Mouse (Mus musculus) forebrain, embryonic 11.5 days (tissue): ENCODE results near the gene Fam240a. TPM values are rescaled to one million over a fixed set of nuclear protein-coding genes. Genes with fewer than 3 reads are reported as not detected.

ENCODE experiments used
- ATAC-seq: fragments of 200-750 bp; cut with Nextera tagmentation; replicated peaks from 2 replicates; pipeline ENCODE4 v1.8.0; 2017; ENCODE audit warnings: moderate TSS enrichment; ENCODE audit not compliant: low FRiP score
- DNase-seq: peaks from one replicate; pipeline ENCODE4 v3.0.0-alpha.2; 2017; ENCODE audit warnings: low spot score
- H3K27ac ChIP-seq: fragments of 300-500 bp; sonication (generic); 2 replicates; pipeline ENCODE4 v1.5.1; 2014; ENCODE audit warnings: low read depth, low read length
- H3K27me3 ChIP-seq: fragments of 300-500 bp; sonication (generic); 2 replicates; pipeline ENCODE4 v1.6.1; 2014; ENCODE audit warnings: mild to moderate bottlenecking, low read length, mixed read lengths; ENCODE audit not compliant: control insufficient read depth, insufficient read depth
- H3K36me3 ChIP-seq: fragments of 300-500 bp; sonication (generic); 2 replicates; pipeline ENCODE4 v1.6.1; 2014; ENCODE audit warnings: mild to moderate bottlenecking, low read length, moderate library complexity, mixed read lengths; ENCODE audit not compliant: control insufficient read depth, insufficient read depth
- H3K4me1 ChIP-seq: fragments of 300-500 bp; sonication (generic); replicated peaks from 2 replicates; pipeline ENCODE4 v1.6.1; 2014; ENCODE audit warnings: low read length, mixed read lengths; ENCODE audit not compliant: control insufficient read depth, insufficient read depth
- H3K4me2 ChIP-seq: fragments of 300-500 bp; sonication (generic); 2 replicates; pipeline ENCODE4 v1.6.1; 2014; ENCODE audit warnings: low read depth, mild to moderate bottlenecking, low read length, moderate library complexity, mixed read lengths; ENCODE audit not compliant: severe bottlenecking
- H3K4me3 ChIP-seq: fragments of 300-500 bp; sonication (generic); 2 replicates; pipeline ENCODE4 v1.5.1; 2014; ENCODE audit warnings: low read depth, low read length
- H3K9ac ChIP-seq: fragments of 300-500 bp; sonication (generic); 2 replicates; pipeline ENCODE4 v1.6.1; 2014; ENCODE audit warnings: low read length
- H3K9me3 ChIP-seq: fragments of 300-500 bp; sonication (generic); 2 replicates; pipeline ENCODE4 v1.6.1; 2016; ENCODE audit warnings: low read length, mixed read lengths; ENCODE audit not compliant: control insufficient read depth
- WGBS: fragments of 180-500 bp; shearing (Covaris S2); extraction: QIAGEN DNeasy Blood & Tissue Kit; methylation state at CpG from one replicate; pipeline ENCODE4 v1.1.7; 2014; 5-methylcytosine and 5-hydroxymethylcytosine counted together
- polyA plus RNA-seq: library from polyadenylated mRNA; unstranded; fragments of >200 nt; fragmentation: Nextera tagmentation; extraction: Ambion mirVana; gene quantifications from 2 replicates; pipeline ENCODE4 v1.2.1, GENCODE M21; 2014

The Fam240a gene
- polyA plus RNA-seq, 1 experiment from 2014 or later = not detected

GRCm38 (mm10) chr9:110954681-110955445 is 38.2 kb upstream of the Fam240a start:
- DNase-seq (no peak), ATAC-seq (no peak; the same call in 1 of the 2 replicates)
- H3K9ac ChIP-seq = no peak overlapping the region
- 0 out of 2 replicates have a peak, but pooled peaks cover 2% of the 10 kb centered on the region for H3K4me1 ChIP-seq
- no peaks in the 10 kb centered on the region for H3K9me3 ChIP-seq
- H3K4me3 ChIP-seq = no peak overlapping the region
- 60% methylated on average over 2 of the region's 2 CpGs for WGBS
- H3K27me3 ChIP-seq = peaks cover 11% of the 10 kb centered on the region; the same call in 1 of the 2 replicates
- no peak overlapping the region for H3K27ac ChIP-seq
- no peaks in the 10 kb centered on the region for H3K36me3 ChIP-seq
- no peak overlapping the region for H3K4me2 ChIP-seq

GRCm38 (mm10) chr9:110953550-110954461 is 37.1 kb upstream of the Fam240a start:
- H3K4me2 ChIP-seq = peak overlapping the region; percentile 94
- 1% methylated on average over 44 of the region's 44 CpGs for WGBS
- H3K9ac ChIP-seq = peak overlapping the region; percentile 65
- 0 out of 2 replicates have a peak, but pooled peaks cover 2% of the 10 kb centered on the region for H3K4me1 ChIP-seq
- H3K27ac ChIP-seq = no peak overlapping the region
- ATAC-seq = peak; percentile 66
- peak; percentile 76 for DNase-seq
- no peaks in the 10 kb centered on the region for H3K36me3 ChIP-seq
- no peaks in the 10 kb centered on the region for H3K9me3 ChIP-seq
- peak overlapping the region; percentile 52 for H3K4me3 ChIP-seq
- peaks cover 11% of the 10 kb centered on the region; the same call in 1 of the 2 replicates for H3K27me3 ChIP-seq

GRCm38 (mm10) chr9:110952931-110953549 is 36.4 kb upstream of the Fam240a start:
- peak overlapping the region; percentile 94 for H3K4me2 ChIP-seq
- H3K27ac ChIP-seq = no peak overlapping the region
- H3K9ac ChIP-seq = peak overlapping the region; percentile 65
- H3K4me3 ChIP-seq = peak overlapping the region; percentile 52
- H3K9me3 ChIP-seq = no peaks in the 10 kb centered on the region
- H3K4me1 ChIP-seq = 0 out of 2 replicates have a peak, but pooled peaks cover 2% of the 10 kb centered on the region
- ATAC-seq (no peak), DNase-seq (no peak)
- H3K36me3 ChIP-seq = no peaks in the 10 kb centered on the region
- 47% methylated on average over 5 of the region's 5 CpGs for WGBS
- peaks cover 11% of the 10 kb centered on the region; the same call in 1 of the 2 replicates for H3K27me3 ChIP-seq

GRCm38 (mm10) chr9:110952398-110952797 is 35.7 kb upstream of the Fam240a start:
- H3K9me3 ChIP-seq = no peaks in the 10 kb centered on the region
- no peak overlapping the region for H3K9ac ChIP-seq
- H3K4me2 ChIP-seq = no peak overlapping the region
- H3K27ac ChIP-seq = no peak overlapping the region
- no peaks in the 10 kb centered on the region for H3K36me3 ChIP-seq
- ATAC-seq (no peak), DNase-seq (no peak)
- no peak overlapping the region for H3K4me3 ChIP-seq
- WGBS = 62% methylated on average over 6 of the region's 6 CpGs
- peaks cover 11% of the 10 kb centered on the region; the same call in 1 of the 2 replicates for H3K27me3 ChIP-seq
- H3K4me1 ChIP-seq = peaks cover 7% of the 10 kb centered on the region

GRCm38 (mm10) chr9:110951866-110952265 is 35.2 kb upstream of the Fam240a start:
- no peak overlapping the region for H3K9ac ChIP-seq
- 96% methylated on average over 13 of the region's 13 CpGs for WGBS
- peaks cover 12% of the 10 kb centered on the region; the same call in 1 of the 2 replicates for H3K27me3 ChIP-seq

GRCm38 (mm10) chr9:110951397-110951796 is 34.7 kb upstream of the Fam240a start, which contains the start of gene Lrrc2:
TSS of gene Lrrc2 (plus strand) at chr9:110951545.
- no peaks in the 10 kb centered on the region for H3K36me3 ChIP-seq
- no peak within 1 kb of the TSS for H3K27ac ChIP-seq
- H3K4me2 ChIP-seq = no peak within 1 kb of the TSS
- no peak within 1 kb of the TSS for H3K9ac ChIP-seq
- WGBS = 88% methylated on average over 11 of the region's 11 CpGs
- ATAC-seq = no peak
- no peaks in the 10 kb centered on the region for H3K9me3 ChIP-seq
- peaks cover 14% of the 10 kb centered on the region for H3K4me1 ChIP-seq
- peaks cover 16% of the 10 kb centered on the region; the same call in 1 of the 2 replicates for H3K27me3 ChIP-seq
- DNase-seq = no peak
- H3K4me3 ChIP-seq = no peak within 1 kb of the TSS

More at GRCm38 (mm10) chr9:110951866-110952265, 35.2 kb upstream of the Fam240a start:
- ATAC-seq (no peak), DNase-seq (no peak)
- H3K4me1 ChIP-seq = peaks cover 13% of the 10 kb centered on the region
- no peak overlapping the region for H3K27ac ChIP-seq
- H3K9me3 ChIP-seq = no peaks in the 10 kb centered on the region
- H3K4me3 ChIP-seq = no peak overlapping the region
- H3K4me2 ChIP-seq = no peak overlapping the region
- H3K36me3 ChIP-seq = no peaks in the 10 kb centered on the region

- H3K9ac ChIP-seq = no peak overlapping the region
- ATAC-seq = no peak
These were observed 33.4 kb upstream of the Fam240a start for GRCm38 (mm10) chr9:110950109-110950508.

GRCm38 (mm10) chr9:110948813-110949310 is 32.2 kb upstream of the Fam240a start:
- Histone ChIP-seq H3K36me3 (no peaks in the 10 kb centered on the region), H3K9ac (no peak overlapping the region), H3K4me1 (peaks cover 14% of the 10 kb centered on the region), H3K27ac (no peak overlapping the region), H3K27me3 (peaks cover 32% of the 10 kb centered on the region), H3K9me3 (no peaks in the 10 kb centered on the region), H3K4me3 (no peak overlapping the region), H3K4me2 (no peak overlapping the region)
- DNase-seq (no peak), ATAC-seq (no peak)
- 59% methylated on average over 8 of the region's 8 CpGs for WGBS

More at GRCm38 (mm10) chr9:110950109-110950508, 33.4 kb upstream of the Fam240a start:
- 96% methylated on average over 3 of the region's 3 CpGs for WGBS
- DNase-seq = no peak
- Histone ChIP-seq H3K4me3 (no peak overlapping the region), H3K27ac (no peak overlapping the region), H3K9me3 (no peaks in the 10 kb centered on the region), H3K4me2 (no peak overlapping the region), H3K27me3 (peaks cover 24% of the 10 kb centered on the region), H3K36me3 (no peaks in the 10 kb centered on the region), H3K4me1 (peaks cover 14% of the 10 kb centered on the region)
